Mouse (Mus musculus) urinary bladder, postnatal 4 days (tissue): ENCODE data around the gene Brox.
"Not testable (repeated sequence)": the region's sequence is repeated elsewhere in the genome, so short reads cannot be mapped to it uniquely, and the experiment has no call there.

Experiments used
- DNase-seq, 2 experiments: peaks; one replicate each; pipeline ENCODE4 v3.0.0; 2021 to 2022; ENCODE audit warnings: low spot score in 2 of 2

The Brox gene

GRCm38 (mm10) chr1:183296877-183297383, at the start of gene Brox:
Gene Brox (minus strand): TSS chr1:183297269.
- DNase-seq, result peak; percentile 93 to 96

- no peak for DNase-seq
These were observed 48.7 kb upstream of the Brox start for GRCm38 (mm10) chr1:183345817-183346195.

GRCm38 (mm10) chr1:183344886-183345816, 48.1 kb upstream of the Brox start:
- peak; percentile 74 to 88 for DNase-seq

GRCm38 (mm10) chr1:183342902-183343301, 45.8 kb upstream of the Brox start:
- not testable (repeated sequence) for DNase-seq

- no peak for DNase-seq
These were observed 30.1 kb upstream of the Brox start for GRCm38 (mm10) chr1:183327171-183327570.

- no peak for DNase-seq
These were observed 27.4 kb upstream of the Brox start for GRCm38 (mm10) chr1:183324433-183324832.

- no peak for DNase-seq
These were observed 26.9 kb upstream of the Brox start for GRCm38 (mm10) chr1:183323923-183324322.

- not testable (repeated sequence) for DNase-seq
These were observed 25.4 kb upstream of the Brox start for GRCm38 (mm10) chr1:183322496-183322895.

GRCm38 (mm10) chr1:183320708-183321107, 23.6 kb upstream of the Brox start:
- no peak for DNase-seq

- no peak for DNase-seq
These were observed 18.7 kb upstream of the Brox start for GRCm38 (mm10) chr1:183315783-183316182.

GRCm38 (mm10) chr1:183312076-183312475, 15.0 kb upstream of the Brox start:
- no peak for DNase-seq

- DNase-seq, result not testable (repeated sequence)
These were observed 12.5 kb upstream of the Brox start for GRCm38 (mm10) chr1:183309601-183310000.

GRCm38 (mm10) chr1:183308476-183308875, 11.4 kb upstream of the Brox start:
- DNase-seq, result no peak

- no peak for DNase-seq
These were observed 10.5 kb upstream of the Brox start for GRCm38 (mm10) chr1:183307555-183307954.

GRCm38 (mm10) chr1:183299161-183299560, 2.1 kb upstream of the Brox start:
- DNase-seq, result peak; percentile 99 to 100

GRCm38 (mm10) chr1:183297886-183298489, 919 bp upstream of the Brox start:
- DNase-seq, result peak in 1 of 2 experiments; percentile 22

- peak; percentile 49 to 59 for DNase-seq
These were observed 410 bp upstream of the Brox start for GRCm38 (mm10) chr1:183297473-183297885.

GRCm38 (mm10) chr1:183296465-183296864, 604 bp downstream of the Brox start, which contains the start of gene Aida:
Gene Aida (plus strand): TSS chr1:183296590.
- peak in 1 of 2 experiments; percentile 30 for DNase-seq

GRCm38 (mm10) chr1:183289576-183289975, 7.5 kb downstream of the Brox start:
- DNase-seq, result no peak

- no peak for DNase-seq
These were observed 8.7 kb downstream of the Brox start for GRCm38 (mm10) chr1:183288351-183288750.

GRCm38 (mm10) chr1:183275763-183276162, 21.3 kb downstream of the Brox start:
- DNase-seq, result no peak

- DNase-seq, result no peak
These were observed 22.7 kb downstream of the Brox start for GRCm38 (mm10) chr1:183274385-183274784.
